Mouse (Mus musculus) neural tube, embryonic 12.5 days (tissue): Measurements from ENCODE around the gene Zfp207. TPM values are rescaled to one million over a fixed set of nuclear protein-coding genes. Genes with fewer than 3 reads are reported as not detected.

ENCODE experiments used
- ATAC-seq: fragments of 200-750 bp; cut with Nextera tagmentation; 2 replicates; pipeline ENCODE4 v1.8.0; 2017; ENCODE audit warnings: low read depth, mild to moderate bottlenecking, moderate TSS enrichment, moderate library complexity; ENCODE audit not compliant: low FRiP score
- H3K27ac ChIP-seq: fragments of 300-500 bp; sonication (generic); 2 replicates; pipeline ENCODE4 v1.5.1; 2016
- H3K27me3 ChIP-seq: fragments of 300-500 bp; sonication (generic); replicated peaks from 2 replicates; pipeline ENCODE4 v1.6.1; 2016; ENCODE audit warnings: mild to moderate bottlenecking
- H3K36me3 ChIP-seq: fragments of 300-500 bp; sonication (generic); 2 replicates; pipeline ENCODE4 v1.6.1; 2016; ENCODE audit warnings: mild to moderate bottlenecking
- H3K4me1 ChIP-seq: fragments of 300-500 bp; sonication (generic); 2 replicates; pipeline ENCODE4 v1.6.1; 2016
- H3K4me2 ChIP-seq: fragments of 300-500 bp; sonication (generic); replicated peaks from 2 replicates; pipeline ENCODE4 v1.6.1; 2016; ENCODE audit warnings: mild to moderate bottlenecking
- H3K4me3 ChIP-seq: fragments of 300-500 bp; sonication (generic); 2 replicates; pipeline ENCODE4 v1.5.1; 2016
- H3K9ac ChIP-seq: fragments of 300-500 bp; sonication (generic); 2 replicates; pipeline ENCODE4 v1.6.1; 2016; ENCODE audit warnings: mild to moderate bottlenecking
- H3K9me3 ChIP-seq: fragments of 300-500 bp; sonication (generic); 2 replicates; pipeline ENCODE4 v1.6.1; 2016; ENCODE audit warnings: mild to moderate bottlenecking
- WGBS: fragments of 180-500 bp; shearing (Covaris S2); methylation state at CpG from one replicate; pipeline ENCODE4 v1.1.7; 2016; 5-methylcytosine and 5-hydroxymethylcytosine counted together
- polyA plus RNA-seq: library from polyadenylated mRNA; unstranded; fragments of >200 nt; fragmentation: Nextera tagmentation; extraction: Ambion mirVana; gene quantifications from 2 replicates; pipeline ENCODE4 v1.2.1, GENCODE M21; 2016

Zfp207 gene
- polyA plus RNA-seq, 1 experiment from 2014 or later, result 252 TPM

DNA sequence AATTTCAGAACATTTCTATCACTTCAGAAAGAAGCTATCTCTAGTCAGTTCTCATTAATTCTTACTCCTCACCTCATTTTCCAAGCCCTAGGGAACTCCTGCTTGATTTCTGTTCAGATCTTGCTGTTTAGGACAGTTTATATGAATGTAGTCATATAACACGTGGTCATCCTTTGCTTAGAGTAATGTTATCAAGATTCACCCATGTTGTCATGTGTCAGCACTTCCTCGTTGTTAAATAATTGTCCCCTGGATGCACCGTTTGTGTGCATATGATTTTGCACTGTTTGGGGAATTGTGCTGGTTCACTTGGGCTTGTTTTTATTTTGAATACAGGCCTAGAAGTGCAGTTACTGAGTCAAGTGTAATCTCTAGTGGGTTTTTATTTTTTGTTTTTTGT lies 69.2 kb downstream of the Zfp207 start:
- 89% methylated on average over 3 of the region's 3 CpGs for WGBS
- no peak for ATAC-seq
- peaks cover 38% of the 10 kb centered on the region for H3K36me3 ChIP-seq
- H3K9ac ChIP-seq, result no peak overlapping the region
- no peaks in the 10 kb centered on the region for H3K27me3 ChIP-seq
- H3K4me2 ChIP-seq, result no peak overlapping the region
- no peak overlapping the region for H3K27ac ChIP-seq
- no peak overlapping the region for H3K4me3 ChIP-seq
- H3K9me3 ChIP-seq, result no peaks in the 10 kb centered on the region
- no peaks in the 10 kb centered on the region for H3K4me1 ChIP-seq

DNA sequence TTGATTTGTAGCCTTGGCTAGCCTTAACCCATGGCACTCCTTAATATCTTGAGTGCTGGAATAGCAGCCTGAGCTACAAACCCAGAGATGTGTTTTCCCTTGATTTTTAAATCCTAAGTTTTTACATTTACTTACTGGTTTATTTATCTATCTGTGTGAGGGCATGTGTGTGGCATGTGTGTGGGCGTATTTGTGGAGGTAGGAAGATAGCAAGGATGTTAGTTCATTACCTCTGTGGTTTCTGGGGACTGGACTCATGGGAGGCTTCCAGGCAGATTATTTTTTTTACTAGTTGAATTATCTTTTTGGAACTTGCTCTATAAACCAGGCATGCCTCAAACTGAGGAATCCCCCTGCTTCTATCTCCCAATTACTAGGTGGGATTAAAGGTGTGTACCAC lies 70.1 kb downstream of the Zfp207 start:
- ATAC-seq, result no peak
- Histone ChIP-seq H3K36me3 (peaks cover 39% of the 10 kb centered on the region), H3K9ac (no peak overlapping the region), H3K27me3 (no peaks in the 10 kb centered on the region), H3K27ac (no peak overlapping the region), H3K4me1 (no peaks in the 10 kb centered on the region), H3K9me3 (no peaks in the 10 kb centered on the region), H3K4me3 (no peak overlapping the region), H3K4me2 (no peak overlapping the region)
- WGBS, result 100% methylated on average over 1 of the region's 1 CpGs

Other genes starting within 250 kb of the Zfp207 start
- 25.8 and 31.6 TPM in 2 replicates for gene Tefm, start 241.1 kb upstream of the Zfp207 start, polyA plus RNA-seq
- 2.5 and 2.9 TPM in 2 replicates for gene Adap2, start 229.2 kb upstream of the Zfp207 start, polyA plus RNA-seq
- gene Rnf135, start 199.4 kb upstream of the Zfp207 start, polyA plus RNA-seq, result 3.0 and 3.2 TPM in 2 replicates
- gene Rhot1, start 174.3 kb upstream of the Zfp207 start, polyA plus RNA-seq, result 70.9 and 72.1 TPM in 2 replicates
- 55.9 and 59.2 TPM in 2 replicates for gene Rhbdl3, start 82.4 kb upstream of the Zfp207 start, polyA plus RNA-seq
- gene 5730455P16Rik, start 5.2 kb upstream of the Zfp207 start, polyA plus RNA-seq, result 28.0 and 31.6 TPM in 2 replicates
- gene Psmd11, start 45.3 kb downstream of the Zfp207 start, polyA plus RNA-seq, result 309 and 324 TPM in 2 replicates
- 73.1 and 74.2 TPM in 2 replicates for gene Cdk5r1, start 93.7 kb downstream of the Zfp207 start, polyA plus RNA-seq